Mouse (Mus musculus) G1E (cell line): ENCODE data around the gene Cog2.

Experiments used
- CTCF ChIP-seq: IDR thresholded peaks from 2 replicates; pipeline ENCODE4 v1.5.1; 2012; ENCODE audit warnings: low read depth, low read length, inconsistent platforms, mixed read lengths
- GATA1 ChIP-seq: IDR thresholded peaks from 2 replicates; pipeline ENCODE4 v1.6.1; 2012; ENCODE audit warnings: borderline replicate concordance, low read length, inconsistent platforms, mixed read lengths
- TAL1 ChIP-seq: conservative IDR thresholded peaks from 2 replicates; pipeline ENCODE4 v1.6.1; 2012; ENCODE audit warnings: low read depth, low read length, inconsistent platforms, mixed read lengths

DNA sequence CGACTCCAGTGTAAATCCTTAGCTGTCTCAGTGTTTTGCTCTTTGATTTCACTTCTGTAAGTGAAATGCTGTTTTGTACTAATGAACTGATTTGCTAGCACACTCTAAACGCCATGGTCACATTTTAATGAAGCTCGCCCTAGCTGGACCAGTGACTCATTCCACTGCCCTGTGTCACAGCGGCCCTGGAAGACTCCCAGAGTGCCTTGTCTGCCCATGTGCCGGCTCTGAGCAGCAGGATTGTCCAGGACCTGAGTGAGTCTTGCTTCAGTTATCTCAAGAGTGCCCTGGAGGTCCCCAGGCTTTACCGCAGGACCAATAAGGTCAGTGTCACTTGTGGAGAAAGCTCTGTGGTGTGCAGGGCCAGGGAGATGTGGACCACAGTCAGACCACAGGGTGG lies 25.8 kb downstream of the Cog2 start:
- no peak for TF ChIP-seq GATA1
- no peak for TF ChIP-seq CTCF
- TF ChIP-seq TAL1 = no peak
